ENCODE assay signal across 15 mouse cellular contexts in genomic region chr10:43093440-43093839, GRCm38 (mm10).
DNase-seq lines count a peak whose midpoint lies in the region; ATAC-seq and TF ChIP-seq lines count a peak whose summit lies in the region.
"Had no signal": no experiment of that assay in that cellular context is flagged by ENCODE, and none has a peak within 500 bp of the region (broad histone marks: within the 10 kb centered on the region; RNA-seq: fewer than 3 reads in every experiment).

No protein-coding gene starts in this region.

- H3K27me3 ChIP-seq in forebrain, embryonic 14.5 days (replicated peaks; ENCODE audit: control insufficient read depth, insufficient read depth, low read length), result no peaks in the 10 kb centered on the region
- no peaks in the 10 kb centered on the region for H3K27me3 ChIP-seq in liver, postnatal 0 days (ENCODE audit: insufficient read depth, low read length)
- H3K27me3 ChIP-seq: lung, embryonic 15.5 days had no signal

- H3K36me3 ChIP-seq in forebrain, embryonic 14.5 days (ENCODE audit: control insufficient read depth, insufficient read depth, low read length), result no peaks in the 10 kb centered on the region
- H3K36me3 ChIP-seq in liver, postnatal 0 days (replicated peaks; ENCODE audit: insufficient read depth, low read length), result no peaks in the 10 kb centered on the region
- H3K36me3 ChIP-seq: lung, embryonic 15.5 days had no signal

- no peak overlapping the region for H3K4me2 ChIP-seq in forebrain, embryonic 14.5 days (ENCODE audit: low read length)
- no peak overlapping the region for H3K4me2 ChIP-seq in liver, postnatal 0 days (ENCODE audit: low read depth, low read length)
- H3K4me2 ChIP-seq: liver, embryonic 11.5 days; lung, embryonic 15.5 days had no signal

- 66% methylated on average over 10 of the region's 10 CpGs for WGBS in forebrain, embryonic 14.5 days
- 72% methylated on average over 10 of the region's 10 CpGs for WGBS in liver, postnatal 0 days (ENCODE audit: insufficient replicate concordance)

- TF ChIP-seq EP300 in liver, postnatal 0 days (IDR thresholded peaks at IDR 0.05; ENCODE audit: low read depth), result no peak

- H3K4me3 ChIP-seq in forebrain, embryonic 14.5 days (ENCODE audit: low read depth, low read length), result no peak overlapping the region
- H3K4me3 ChIP-seq in liver, postnatal 0 days (ENCODE audit: low read depth, low read length), result no peak overlapping the region
- H3K4me3 ChIP-seq: lung, embryonic 15.5 days had no signal

- ATAC-seq in forebrain, embryonic 14.5 days, result peak; percentile 27; the same call in 1 of the 2 replicates
- ATAC-seq in liver, postnatal 0 days, result no peak
- ATAC-seq: CD4-positive, CD25-positive, alpha-beta regulatory T cell, adult 4 months; intestine, postnatal 0 days had no signal

- H3K27ac ChIP-seq in forebrain, embryonic 14.5 days (ENCODE audit: low read depth, low read length), result peak overlapping the region; percentile 11; the same call in 1 of the 2 replicates
- no peak overlapping the region for H3K27ac ChIP-seq in liver, postnatal 0 days (ENCODE audit: low read depth)
- H3K27ac ChIP-seq: lung, embryonic 15.5 days had no signal

- peaks cover 16% of the 10 kb centered on the region for H3K4me1 ChIP-seq in forebrain, embryonic 14.5 days (ENCODE audit: control insufficient read depth, insufficient read depth, low read length)
- H3K4me1 ChIP-seq in liver, postnatal 0 days (ENCODE audit: insufficient read depth), result no peaks in the 10 kb centered on the region
- H3K4me1 ChIP-seq: lung, embryonic 15.5 days had no signal

- DNase-seq in layer of hippocampus, adult 8-10 months (ENCODE audit: low spot score in 2 of 2), result peak; percentile 62 to 73
- DNase-seq in layer of hippocampus, postnatal 10 days (ENCODE audit: low spot score in 2 of 2), result no peak
- DNase-seq in right cerebral cortex, adult 18-20 months, result peak; percentile 49
- no peak for DNase-seq in right cerebral cortex, postnatal 14 days
- no peak for DNase-seq in forebrain, embryonic 14.5 days (ENCODE audit: low spot score)
- peak; percentile 74 for DNase-seq in telencephalon, adult 2 months (ENCODE audit: low read depth, low spot score)
- DNase-seq in liver, postnatal 0 days, result no peak
- DNase-seq: adrenal gland, postnatal 10 days; cerebellum, postnatal 10 days; embryo, embryonic 11 days; kidney, postnatal 14 days had no signal

- no peak overlapping the region for H3K9ac ChIP-seq in forebrain, embryonic 14.5 days (ENCODE audit: low read length)
- H3K9ac ChIP-seq in liver, postnatal 0 days (replicated peaks), result no peak overlapping the region
- H3K9ac ChIP-seq: lung, embryonic 15.5 days had no signal

- TF ChIP-seq CTCF in liver, postnatal 0 days (IDR thresholded peaks at IDR 0.05; ENCODE audit: low read depth), result no peak

- no peaks in the 10 kb centered on the region for H3K9me3 ChIP-seq in forebrain, embryonic 14.5 days (replicated peaks; ENCODE audit: control insufficient read depth, low read length)
- H3K9me3 ChIP-seq in liver, postnatal 0 days (ENCODE audit: low read length), result no peaks in the 10 kb centered on the region
- H3K9me3 ChIP-seq: lung, embryonic 15.5 days had no signal

Comparison
In these comparisons a context has a peak if more than half of its experiments do, and no peak if none do; other contexts are left out.
1. DNase-seq: peak in layer of hippocampus, adult 8-10 months (2 of 2), right cerebral cortex, adult 18-20 months (single experiment) and telencephalon, adult 2 months (single experiment); none in layer of hippocampus, postnatal 10 days (0 of 2), right cerebral cortex, postnatal 14 days (single experiment), forebrain, embryonic 14.5 days (single experiment) and liver, postnatal 0 days (single experiment).